Comparison of ENCODE assay signal across 8 mouse cellular contexts in the genomic region with DNA sequence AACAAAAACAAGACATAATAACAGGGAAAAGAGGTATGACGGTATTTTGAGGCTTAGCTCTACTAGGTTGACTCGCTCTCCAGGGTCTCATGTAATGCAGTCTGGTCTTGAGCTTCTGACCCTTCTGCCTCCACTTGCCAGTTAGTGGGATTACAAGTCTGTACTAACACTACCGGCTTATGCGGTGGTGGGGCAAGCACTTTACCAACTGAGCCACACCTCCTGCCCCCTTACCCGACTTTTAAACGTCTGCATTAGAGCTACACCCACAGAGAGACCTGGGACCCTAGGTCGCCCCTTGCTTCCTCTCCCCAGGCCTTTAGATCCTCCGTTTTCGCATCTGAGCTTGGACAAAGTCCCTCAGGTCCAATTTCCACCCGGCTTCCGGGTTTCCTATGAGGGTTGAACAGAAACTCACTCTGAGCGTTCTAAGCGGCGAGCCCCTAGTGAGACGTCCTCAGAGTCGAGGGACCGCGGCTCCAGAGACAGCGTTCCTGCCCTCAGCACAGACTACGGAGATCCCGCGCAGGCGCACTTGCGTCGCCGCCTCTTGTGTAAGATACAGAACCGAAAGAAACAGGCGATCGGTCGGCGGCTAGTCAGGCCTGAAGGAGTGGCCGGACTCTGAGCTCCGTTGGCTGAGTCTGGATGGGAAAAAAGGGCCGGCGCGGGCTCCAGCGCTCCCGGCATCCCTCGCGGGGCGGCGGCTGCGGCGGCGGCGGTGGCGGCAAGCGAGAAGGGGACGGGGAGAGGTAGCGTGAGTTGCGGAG. TPM values are rescaled to one million over a fixed set of nuclear protein-coding genes. Genes with fewer than 3 reads are reported as not detected.
DNase-seq lines count a peak whose midpoint lies in the region; ATAC-seq lines count a peak whose summit lies in the region.

A gene (minus strand): TSS at position 573 of the 770 bp plus-strand sequence.
A gene (plus strand): TSS at position 678 of the 770 bp plus-strand sequence.

- H3K9ac ChIP-seq in heart, embryonic 13.5 days: peak within 1 kb of the TSS; percentile 99
- H3K9ac ChIP-seq in liver, embryonic 12.5 days: peak within 1 kb of the TSS; percentile 98
- peak within 1 kb of the TSS; percentile 84 for H3K9ac ChIP-seq in stomach, embryonic 15.5 days

- peak; percentile 90 for ATAC-seq in heart, embryonic 13.5 days (ENCODE audit: extremely low read depth, insufficient number of reproducible peaks, low FRiP score, low TSS enrichment)
- peak; percentile 95 for ATAC-seq in liver, embryonic 12.5 days
- ATAC-seq in stomach, embryonic 15.5 days (ENCODE audit: insufficient read depth, low FRiP score, low read depth): peak; percentile 95

- peak within 1 kb of the TSS; percentile 70 for H3K27ac ChIP-seq in brown adipose tissue, adult 24 weeks (replicated peaks; ENCODE audit: low read depth, low read length)
- H3K27ac ChIP-seq in heart, embryonic 13.5 days (replicated peaks): peak within 1 kb of the TSS; percentile 92
- H3K27ac ChIP-seq in liver, embryonic 12.5 days: peak within 1 kb of the TSS; percentile 90
- H3K27ac ChIP-seq in stomach, embryonic 15.5 days: peak within 1 kb of the TSS; percentile 87

- peak; percentile 99 for DNase-seq in CD4-positive, CD25-positive, alpha-beta regulatory T cell, adult 2 months (ENCODE audit: low read depth, low spot score)
- DNase-seq in fat pad, adult 2 months (ENCODE audit: extremely low read depth, low read depth, low spot score): peak; percentile 80
- DNase-seq in kidney, postnatal 10 days: peak; percentile 99
- peak; percentile 95 to 97 for DNase-seq in natural killer cell, adult 2 months (ENCODE audit: low spot score in 2 of 2)

- peak within 1 kb of the TSS; percentile 97 for H3K4me2 ChIP-seq in heart, embryonic 13.5 days
- H3K4me2 ChIP-seq in liver, embryonic 12.5 days: peak within 1 kb of the TSS; percentile 76
- H3K4me2 ChIP-seq in stomach, embryonic 15.5 days: peak within 1 kb of the TSS; percentile 80

- peaks cover 7% of the 10 kb centered on the region for H3K4me1 ChIP-seq in brown adipose tissue, adult 24 weeks (ENCODE audit: control insufficient read depth, insufficient read depth, insufficient read length, low read length)
- peaks cover 41% of the 10 kb centered on the region for H3K4me1 ChIP-seq in heart, embryonic 13.5 days
- peaks cover 41% of the 10 kb centered on the region for H3K4me1 ChIP-seq in liver, embryonic 12.5 days
- H3K4me1 ChIP-seq in stomach, embryonic 15.5 days: peaks cover 14% of the 10 kb centered on the region; the same call in 1 of the 2 replicates

- no peaks in the 10 kb centered on the region for H3K9me3 ChIP-seq in heart, embryonic 13.5 days
- no peaks in the 10 kb centered on the region for H3K9me3 ChIP-seq in liver, embryonic 12.5 days (replicated peaks)
- H3K9me3 ChIP-seq in stomach, embryonic 15.5 days: no peaks in the 10 kb centered on the region

- WGBS in heart, embryonic 13.5 days: under 1% methylated on average over 51 of the region's 51 CpGs
- under 1% methylated on average over 51 of the region's 51 CpGs for WGBS in liver, embryonic 12.5 days (ENCODE audit: insufficient replicate concordance)
- under 1% methylated on average over 46 of the region's 51 CpGs for WGBS in stomach, embryonic 15.5 days

- H3K4me3 ChIP-seq in brown adipose tissue, adult 24 weeks (ENCODE audit: insufficient read depth, low read depth, low read length): peak within 1 kb of the TSS; percentile 82
- H3K4me3 ChIP-seq in heart, embryonic 13.5 days: peak within 1 kb of the TSS; percentile 98
- H3K4me3 ChIP-seq in liver, embryonic 12.5 days: peak within 1 kb of the TSS; percentile 99
- peak within 1 kb of the TSS; percentile 95 for H3K4me3 ChIP-seq in stomach, embryonic 15.5 days (replicated peaks)

- peaks cover 51% of the 10 kb centered on the region for H3K36me3 ChIP-seq in heart, embryonic 13.5 days
- peaks cover 57% of the 10 kb centered on the region for H3K36me3 ChIP-seq in liver, embryonic 12.5 days
- 0 out of 2 replicates have a peak, but pooled peaks cover 14% of the 10 kb centered on the region for H3K36me3 ChIP-seq in stomach, embryonic 15.5 days

- H3K27me3 ChIP-seq in heart, embryonic 13.5 days (replicated peaks): no peaks in the 10 kb centered on the region
- no peaks in the 10 kb centered on the region for H3K27me3 ChIP-seq in liver, embryonic 12.5 days (replicated peaks)
- no peaks in the 10 kb centered on the region for H3K27me3 ChIP-seq in stomach, embryonic 15.5 days (replicated peaks)

RNA-seq across cellular contexts. Expression of the first gene that starts in this region (rescaled TPM):
- 17.8 and 18.9 TPM in 2 replicates for polyA plus RNA-seq in brown adipose tissue, adult 24 weeks (2012; ENCODE audit: insufficient read depth, insufficient read length, missing spikeins)
- 11.6 and 11.8 TPM in 2 replicates for polyA plus RNA-seq in heart, embryonic 13.5 days (2015; fragmentation: Nextera tagmentation; extraction: Ambion mirVana)
- polyA plus RNA-seq in liver, embryonic 12.5 days (2016; fragmentation: Nextera tagmentation; extraction: Ambion mirVana): 12.2 and 12.6 TPM in 2 replicates
- polyA plus RNA-seq in stomach, embryonic 15.5 days (2015; fragmentation: Nextera tagmentation; extraction: Ambion mirVana): 13.7 and 13.9 TPM in 2 replicates

RNA-seq across cellular contexts. Expression of the second gene that starts in this region (rescaled TPM):
- 7.7 and 10.4 TPM in 2 replicates for polyA plus RNA-seq in brown adipose tissue, adult 24 weeks (2012; ENCODE audit: insufficient read depth, insufficient read length, missing spikeins)
- polyA plus RNA-seq in heart, embryonic 13.5 days (2015; fragmentation: Nextera tagmentation; extraction: Ambion mirVana): 27.4 and 28.8 TPM in 2 replicates
- 39.0 and 39.1 TPM in 2 replicates for polyA plus RNA-seq in liver, embryonic 12.5 days (2016; fragmentation: Nextera tagmentation; extraction: Ambion mirVana)
- 43.0 and 44.6 TPM in 2 replicates for polyA plus RNA-seq in stomach, embryonic 15.5 days (2015; fragmentation: Nextera tagmentation; extraction: Ambion mirVana)

Comparison
In these comparisons a context has a peak if more than half of its experiments do, and no peak if none do; other contexts are left out.
1. Peak in every context shown above with its lines: DNase-seq, ATAC-seq, H3K4me3 ChIP-seq and H3K27ac ChIP-seq.